Mouse (Mus musculus) C3H10T1/2 (cell line): ENCODE measurements around the gene Phf21a. TPM values are rescaled to one million over a fixed set of nuclear protein-coding genes. Genes with fewer than 3 reads are reported as not detected.

Experiments
- polyA plus RNA-seq, 2 experiments: library from polyadenylated mRNA; unstranded; fragments of >200 nt; fragmentation: generic; extraction: Trizol; gene quantifications; one replicate each; pipeline ENCODE4 v1.2.1; 2012; ENCODE audit warnings: missing spikeins in 2 of 2

The Phf21a gene
- 10 to 100 TPM in 1 of 2 experiments, 1 to 10 TPM in 1; 1.3 to 19.3 TPM for polyA plus RNA-seq

DNA sequence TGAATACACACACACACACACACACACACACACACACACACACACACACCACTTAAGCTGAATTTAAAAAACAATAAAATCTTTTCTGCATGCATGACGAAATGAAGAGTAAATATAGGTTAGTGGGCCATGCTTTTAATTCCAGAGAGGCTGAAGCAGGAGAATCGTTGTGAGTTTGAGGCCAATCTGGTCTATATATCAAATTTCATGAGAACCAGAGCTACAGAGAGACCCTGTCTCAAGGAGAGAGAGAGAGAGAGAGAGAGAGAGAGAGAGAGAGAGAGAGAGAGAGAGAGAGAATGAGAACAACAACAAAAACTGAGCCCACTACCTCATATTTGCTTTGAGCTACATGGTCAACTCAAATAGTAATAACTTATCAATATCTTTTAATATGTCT, at the start of gene Phf21a:
Gene Phf21a (plus strand): TSS at position 301 of the 400 bp plus-strand sequence.

GRCm38 (mm10) chr2:92374514-92374913, 281.6 kb downstream of the Phf21a start, which contains the start of the genes Pex16 and Large2:
TSS of gene Pex16 (plus strand) at chr2:92374676.
TSS of gene Large2 (minus strand) at chr2:92374869.

DNA sequence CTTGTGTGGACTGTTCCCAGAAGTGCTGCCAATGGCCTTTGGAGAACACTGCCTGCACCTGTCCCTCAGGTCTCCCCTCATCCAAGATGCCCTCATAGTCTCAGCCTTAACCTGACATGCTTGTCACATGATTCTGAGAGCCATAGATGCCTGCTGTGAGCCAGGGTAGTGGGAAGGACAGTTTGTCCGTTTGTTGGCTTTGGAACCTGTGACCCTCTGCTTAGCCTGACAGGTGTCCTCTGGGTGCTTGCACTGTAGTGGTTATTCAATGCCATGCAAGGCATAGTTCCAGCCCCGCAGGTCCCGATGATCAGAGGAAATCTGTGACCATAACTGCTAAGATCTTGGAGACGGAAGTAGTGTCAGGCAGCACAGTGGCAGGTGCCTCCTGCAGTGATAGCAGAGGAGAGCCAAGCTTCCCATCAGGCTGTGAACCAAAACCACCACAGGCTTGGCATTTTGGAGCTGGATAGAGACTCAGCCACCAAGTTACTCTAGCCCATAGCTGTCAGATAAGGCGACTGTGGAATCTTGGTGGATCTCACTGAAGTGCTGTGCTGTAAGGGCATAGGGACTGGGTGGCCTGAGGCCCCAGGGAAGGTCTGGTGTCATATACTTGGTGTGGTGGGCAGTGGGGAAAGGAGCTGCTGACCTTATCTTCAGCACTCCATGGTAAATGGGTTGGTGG, 289.1 kb downstream of the Phf21a start, which contains the start of gene 1700029I15Rik:
Gene 1700029I15Rik (plus strand): TSS at position 638 of the 688 bp plus-strand sequence.

GRCm38 (mm10) chr2:92401091-92401561, 308.2 kb downstream of the Phf21a start, which contains the start of gene Mapk8ip1:
TSS of gene Mapk8ip1 (minus strand) at chr2:92401263.

Other genes with a start within 250 kb of the Phf21a start
- under 1 TPM in 1 of 2 experiments, not detected in 1; 0.15 TPM for gene Chrm4, start 165.9 kb upstream of the Phf21a start, polyA plus RNA-seq
- under 1 TPM; 0.14 to 0.31 TPM for gene Mdk, start 160.8 kb upstream of the Phf21a start, polyA plus RNA-seq
- gene Gm9821, start 147.4 kb upstream of the Phf21a start, polyA plus RNA-seq = under 1 TPM; 0.07 to 0.34 TPM
- gene Dgkz, start 117.3 kb upstream of the Phf21a start, polyA plus RNA-seq = 10 to 100 TPM; 27.8 to 49.6 TPM
- 10 to 100 TPM; 12.6 to 33.3 TPM for gene Creb3l1, start 68.6 kb upstream of the Phf21a start, polyA plus RNA-seq